Mouse (Mus musculus) adrenal gland, adult 8-10 months (tissue): ENCODE results near the gene Ugt1a7c. TPM values are rescaled to one million over a fixed set of nuclear protein-coding genes. Genes with fewer than 3 reads are reported as not detected.
"Not testable (repeated sequence)": the region's sequence is repeated elsewhere in the genome, so short reads cannot be mapped to it uniquely, and the experiment has no call there.

Experiments
- DNase-seq: peaks from one replicate; pipeline ENCODE4 v3.0.0; 2022
- total RNA-seq, 4 experiments: library from RNA; stranded (reverse); gene quantifications; 2 replicates each; pipeline ENCODE4 v1.2.4; 2022

Ugt1a7c gene
- total RNA-seq, result 1 to 10 TPM; 1.0 to 4.2 (median 3.2) TPM

- no peak for DNase-seq
Measured at GRCm38 (mm10) chr1:88094941-88095492, at the start of gene Ugt1a7c. Ugt1a7c (plus strand) TSS chr1:88095062.

DNA sequence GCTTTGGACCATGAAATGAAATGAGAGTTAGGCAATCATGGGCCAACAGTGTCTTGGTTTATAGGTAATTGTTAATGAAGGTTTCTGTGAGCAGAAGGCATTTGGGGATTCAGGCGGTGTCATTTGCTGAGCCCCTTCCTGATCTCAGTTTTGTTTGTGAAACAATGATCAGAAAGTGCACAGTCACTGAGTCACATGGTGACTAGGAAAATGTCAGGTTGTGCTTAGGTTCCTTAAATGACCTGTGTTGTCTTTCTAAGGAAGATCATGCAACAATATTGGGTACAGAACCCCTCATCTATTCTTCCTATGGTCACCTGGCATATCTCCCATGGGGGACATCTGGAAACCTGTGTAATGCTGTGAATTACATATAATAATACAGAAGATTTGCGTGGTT is 47.5 kb upstream of the Ugt1a7c start:
- not testable (repeated sequence) for DNase-seq

DNA sequence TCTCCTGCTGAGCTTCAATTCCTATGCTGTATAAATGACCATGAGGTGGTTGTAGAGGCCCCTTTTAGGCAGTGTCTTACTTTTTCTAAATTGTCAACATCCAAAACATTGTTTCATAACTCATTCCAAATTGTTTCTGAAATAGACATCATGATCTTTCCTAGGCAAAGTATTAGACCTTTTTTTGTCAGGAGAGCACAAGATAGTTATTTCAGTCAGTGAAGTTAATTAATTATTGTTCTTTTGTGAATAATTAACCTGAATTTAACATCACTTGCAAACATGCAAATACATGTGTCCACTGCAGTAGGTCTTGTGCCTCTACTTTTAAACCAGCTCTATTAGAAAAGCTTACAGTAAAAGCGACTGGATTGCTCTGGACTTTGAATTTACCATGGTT is 39.8 kb upstream of the Ugt1a7c start, which contains the start of gene Ugt1a10:
Gene Ugt1a10, plus strand, starts transcription at position 301 of the 400 bp plus-strand sequence.
- no peak for DNase-seq

- DNase-seq, result not testable (repeated sequence)
Measured at GRCm38 (mm10) chr1:88066472-88067102, 28.3 kb upstream of the Ugt1a7c start.

- no peak for DNase-seq
Measured at GRCm38 (mm10) chr1:88070495-88070894, 24.4 kb upstream of the Ugt1a7c start, which contains the start of gene Ugt1a9. Ugt1a9 (plus strand) TSS chr1:88070800.

DNA sequence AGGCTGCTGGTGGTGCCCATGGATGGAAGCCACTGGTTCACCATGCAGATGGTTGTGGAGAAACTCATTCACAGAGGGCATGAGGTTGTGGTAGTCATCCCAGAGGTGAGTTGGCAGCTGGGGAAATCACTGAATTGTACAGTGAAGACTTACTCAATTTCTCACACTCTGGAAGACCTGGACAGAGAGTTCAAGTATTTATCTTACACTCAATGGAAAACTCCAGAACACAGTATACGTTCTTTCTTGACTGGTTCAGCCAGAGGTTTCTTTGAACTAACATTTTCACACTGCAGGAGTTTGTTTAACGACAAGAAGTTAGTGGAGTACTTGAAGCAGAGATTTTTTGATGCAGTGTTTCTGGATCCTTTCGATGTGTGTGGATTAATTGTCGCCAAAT is 24.0 kb upstream of the Ugt1a7c start:
- no peak for DNase-seq

DNA sequence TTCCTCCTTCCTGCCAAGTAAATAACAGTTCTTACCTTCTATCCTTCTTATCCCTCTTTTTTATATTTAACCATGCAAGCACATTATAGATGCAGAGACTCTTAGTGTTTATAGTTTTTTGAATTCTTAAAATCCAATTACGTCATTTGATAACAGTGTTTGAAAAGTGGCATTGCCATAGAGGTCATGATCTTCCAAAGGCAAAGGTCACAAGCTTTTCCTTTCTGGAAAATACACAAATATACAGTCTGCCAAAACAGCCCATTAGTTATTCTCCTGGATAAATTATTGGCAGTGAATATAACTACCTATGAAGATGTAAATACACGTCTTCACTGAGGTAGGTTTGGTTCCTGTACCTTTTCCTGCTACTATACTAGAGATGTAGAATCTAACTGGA is 20.4 kb upstream of the Ugt1a7c start:
- no peak for DNase-seq

DNA sequence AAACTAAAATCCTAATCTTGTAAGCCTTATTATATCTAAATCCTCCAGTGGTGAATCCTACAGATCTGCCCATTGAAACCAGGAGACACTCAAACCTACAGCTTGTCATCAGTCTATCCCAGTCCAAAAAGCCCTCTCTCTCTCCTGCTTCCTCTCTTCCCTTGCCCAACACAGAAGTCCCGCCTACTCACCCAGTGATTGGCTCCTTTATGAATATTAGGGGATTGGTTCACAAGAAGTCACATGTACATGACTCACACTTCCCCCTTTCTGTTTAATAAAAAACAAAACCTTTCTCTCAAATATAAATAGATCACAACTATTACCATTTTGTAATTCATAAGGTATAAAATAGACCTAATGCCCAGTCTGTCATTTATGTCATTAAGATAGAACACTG is 17.7 kb upstream of the Ugt1a7c start:
- DNase-seq, result no peak

DNA sequence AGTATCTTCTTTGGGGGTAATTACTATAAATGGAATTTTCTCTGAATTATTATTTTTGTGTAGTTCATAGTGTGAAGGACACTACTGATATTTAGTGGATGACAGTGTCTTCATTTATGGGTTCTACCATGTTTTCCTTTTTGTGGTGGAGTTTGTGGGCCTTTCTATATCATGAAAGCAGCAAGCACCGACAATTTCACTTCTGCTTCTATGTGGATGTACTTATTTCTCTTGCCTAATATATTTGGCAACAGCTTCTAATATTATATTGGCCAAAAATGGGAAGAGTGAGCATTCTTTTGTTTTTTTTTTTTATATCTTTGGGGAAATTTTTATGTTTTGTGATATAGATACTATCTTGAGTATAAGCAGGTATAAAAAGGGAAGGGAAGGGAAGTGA is 13.2 kb upstream of the Ugt1a7c start:
- DNase-seq, result no peak

- DNase-seq, result no peak
Measured at GRCm38 (mm10) chr1:88086125-88086524, 8.7 kb upstream of the Ugt1a7c start.

- DNase-seq, result no peak
Measured at GRCm38 (mm10) chr1:88087513-88087912, 7.3 kb upstream of the Ugt1a7c start, which contains the start of gene Ugt1a8. Ugt1a8 (plus strand) TSS chr1:88087813.

- no peak for DNase-seq
Measured at GRCm38 (mm10) chr1:88092341-88092740, 2.5 kb upstream of the Ugt1a7c start.

DNA sequence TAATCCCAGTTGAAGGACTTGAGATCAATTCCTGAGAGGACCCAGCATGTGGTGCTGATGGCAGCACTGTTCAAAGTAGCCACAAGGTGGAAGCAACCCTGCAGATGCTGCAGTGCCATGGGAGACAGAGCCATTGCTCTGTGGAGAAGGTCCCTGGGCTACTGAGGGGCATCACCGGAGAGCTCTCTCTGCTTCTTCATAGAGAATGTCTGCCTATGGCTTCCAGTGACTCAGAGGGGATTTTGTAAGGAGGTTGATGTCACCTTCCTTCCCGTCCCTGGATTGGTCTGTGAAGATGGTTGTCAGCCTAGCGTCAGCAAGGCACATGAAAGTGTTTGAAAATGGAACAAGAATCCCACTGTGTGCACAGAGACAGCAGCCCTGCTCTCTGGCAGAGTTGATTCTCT is 589 bp upstream of the Ugt1a7c start:
- not testable (repeated sequence) for DNase-seq

DNA sequence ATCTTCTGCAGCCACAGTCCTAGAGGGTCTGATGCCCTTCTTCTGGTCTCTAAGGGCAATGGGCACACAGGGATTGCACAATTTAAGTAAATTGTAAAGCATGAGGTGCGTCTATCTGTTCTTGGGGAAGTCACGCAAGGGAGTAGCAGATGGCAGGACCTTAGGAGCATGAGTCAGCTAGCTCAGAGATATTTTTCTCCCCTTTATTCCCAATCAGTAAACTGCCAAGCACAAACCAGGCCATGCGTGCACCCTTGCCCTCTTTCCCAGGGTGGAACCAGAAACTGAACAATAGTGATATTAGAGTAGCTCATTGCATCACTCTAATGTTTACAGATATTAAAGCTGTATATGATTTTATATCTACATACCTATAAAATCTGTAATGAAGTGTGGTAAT is 3.7 kb downstream of the Ugt1a7c start:
- not testable (repeated sequence) for DNase-seq

DNA sequence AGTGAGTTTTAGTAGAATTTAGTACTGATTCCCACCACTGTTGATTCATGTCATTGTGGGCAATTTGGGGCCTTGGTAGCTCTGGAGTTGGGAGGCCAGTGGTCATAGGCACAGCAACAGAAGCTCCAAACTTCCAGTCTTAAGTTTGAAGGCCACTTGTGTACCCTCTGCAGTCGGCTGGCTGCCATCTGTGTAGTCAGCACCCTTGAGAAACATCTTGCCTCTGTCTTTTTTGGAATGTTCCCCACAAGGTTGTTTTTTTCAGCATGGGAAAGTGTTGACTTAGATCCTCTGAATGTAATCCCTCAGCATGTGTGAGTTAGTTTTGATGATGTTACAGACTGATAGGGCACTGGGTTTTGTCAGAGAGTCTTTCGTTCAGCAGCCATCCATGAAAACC is 4.8 kb downstream of the Ugt1a7c start:
- DNase-seq, result not testable (repeated sequence)

GRCm38 (mm10) chr1:88103019-88103418 is 8.2 kb downstream of the Ugt1a7c start, which contains the start of gene Ugt1a6b:
Ugt1a6b (plus strand) TSS chr1:88103252.
- not testable (repeated sequence) for DNase-seq

- not testable (repeated sequence) for DNase-seq
Measured at GRCm38 (mm10) chr1:88103697-88104468, 9.0 kb downstream of the Ugt1a7c start.

- DNase-seq, result no peak
Measured at GRCm38 (mm10) chr1:88104667-88105430, 10.0 kb downstream of the Ugt1a7c start.

- DNase-seq, result no peak
Measured at GRCm38 (mm10) chr1:88105656-88106055, 10.8 kb downstream of the Ugt1a7c start.

DNA sequence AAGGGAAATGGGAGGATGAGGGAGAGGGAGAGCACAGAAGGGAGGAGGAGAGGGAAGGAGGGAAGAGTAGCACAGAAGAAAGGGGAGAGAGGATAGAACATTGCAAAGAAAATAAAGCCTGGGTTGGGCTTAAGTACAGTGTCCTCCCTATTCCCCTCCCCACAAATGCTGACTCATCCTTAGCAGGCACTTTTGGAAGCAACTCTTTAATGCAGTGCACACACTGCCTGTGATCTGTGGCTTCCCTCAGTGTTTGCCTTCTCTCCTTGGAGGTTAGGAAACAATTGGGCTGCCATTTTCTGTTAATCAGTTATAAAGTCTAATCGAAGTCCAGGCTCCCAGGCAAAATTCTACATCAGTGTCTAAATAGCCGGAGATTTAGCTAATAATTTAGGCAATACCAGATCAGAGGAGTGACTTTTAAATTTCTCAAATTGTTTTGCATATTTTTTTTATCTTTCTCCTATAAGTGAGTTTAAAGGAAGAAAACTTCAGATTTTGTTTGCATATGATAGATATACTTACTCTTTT is 14.2 kb downstream of the Ugt1a7c start:
- DNase-seq, result not testable (repeated sequence)

- not testable (repeated sequence) for DNase-seq
Measured at GRCm38 (mm10) chr1:88109604-88110003, 14.7 kb downstream of the Ugt1a7c start.

DNA sequence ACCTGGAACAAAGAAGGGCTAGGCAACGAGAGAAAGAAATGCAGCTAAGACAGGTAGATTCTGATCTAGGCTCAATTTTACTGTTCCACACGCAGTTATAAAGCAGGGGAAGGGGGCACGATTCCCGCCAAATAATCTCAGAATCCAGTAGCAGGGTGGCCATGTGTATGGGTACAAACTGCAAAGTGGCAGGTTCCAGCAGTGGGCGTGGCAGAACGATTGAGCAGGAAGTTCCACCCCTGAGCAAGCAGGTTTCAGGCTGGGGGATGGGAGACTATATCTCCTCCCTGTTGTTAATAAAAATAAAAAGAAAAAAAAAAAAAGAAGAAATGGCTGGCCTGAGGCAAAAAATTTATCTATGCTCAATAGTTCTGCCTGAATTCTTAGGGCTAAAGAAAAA is 17.9 kb downstream of the Ugt1a7c start:
- not testable (repeated sequence) for DNase-seq
